Mouse (Mus musculus) olfactory bulb, adult 2 months (tissue): ENCODE data around the gene Anks1b.

ENCODE experiments used
- CTCF ChIP-seq: fragments of 200-500 bp; IDR thresholded peaks from 2 replicates; pipeline ENCODE4 v1.5.1; 2012; ENCODE audit warnings: low read depth, mild to moderate bottlenecking, low read length, moderate library complexity; ENCODE audit not compliant: insufficient read depth
- POLR2A ChIP-seq: fragments of 200-500 bp; IDR thresholded peaks from 2 replicates; pipeline ENCODE4 v1.6.1; 2012; ENCODE audit warnings: mild to moderate bottlenecking, low read depth, low read length, moderate library complexity; ENCODE audit not compliant: insufficient read depth

DNA sequence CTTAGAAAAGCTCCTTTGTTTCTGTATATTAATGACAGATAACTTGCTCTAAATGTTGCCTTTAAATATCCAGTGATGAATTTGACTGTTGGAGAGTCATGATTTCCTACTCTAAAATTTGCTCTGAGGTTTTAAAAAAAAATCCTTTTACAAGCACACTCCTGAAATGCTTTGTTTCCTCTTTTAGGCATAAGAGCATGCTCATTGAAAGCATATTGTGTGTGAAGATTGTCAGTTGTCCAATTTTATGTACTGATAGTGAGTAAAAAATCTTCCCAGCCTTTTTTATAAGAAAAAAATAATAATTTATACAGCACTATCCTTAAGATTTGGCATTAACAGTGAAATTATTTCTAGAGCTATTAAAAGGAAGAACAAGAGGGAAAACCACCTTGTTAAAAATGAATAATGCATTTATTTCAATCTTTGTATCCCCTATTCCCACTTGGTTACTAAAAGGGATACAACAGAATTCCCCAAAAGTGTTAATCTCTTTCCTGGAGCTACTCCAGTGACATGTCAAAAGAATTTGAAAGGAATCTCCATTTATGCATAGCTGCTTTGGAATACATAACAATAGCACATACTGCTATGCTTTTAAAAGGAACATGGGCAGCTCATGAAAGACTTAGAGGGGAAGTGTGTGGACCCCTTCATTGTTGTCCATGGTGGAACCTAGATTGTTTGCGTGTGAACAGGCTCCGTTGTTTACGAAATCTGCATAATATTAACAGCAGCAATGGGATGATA is 130.8 kb downstream of the Anks1b start:
- TF ChIP-seq POLR2A (no peak), CTCF (no peak)
